Comparison of ENCODE assay signal across 23 mouse cellular contexts in the genomic region with DNA sequence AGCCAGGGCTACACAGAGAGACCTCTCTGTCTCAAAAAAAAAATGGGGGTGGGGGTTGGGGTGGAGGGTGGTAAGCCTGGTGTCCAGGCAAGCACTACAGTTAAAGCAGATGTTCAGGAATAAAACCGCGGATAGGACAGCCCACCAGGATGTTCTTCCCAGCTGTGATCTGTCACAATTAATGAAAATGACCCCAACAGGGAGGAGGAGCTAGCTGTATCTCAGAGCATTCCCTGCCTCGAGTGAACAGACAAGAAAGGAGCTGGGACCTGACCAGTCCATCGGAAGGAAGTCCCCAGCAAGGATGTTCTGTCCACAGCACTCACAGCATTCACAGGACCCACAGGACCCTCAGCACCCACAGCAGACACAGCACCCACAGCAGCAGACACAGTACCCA.
DNase-seq lines count a peak whose midpoint lies in the region; ATAC-seq and TF ChIP-seq lines count a peak whose summit lies in the region.
"Had no signal": no experiment of that assay in that cellular context is flagged by ENCODE, and none has a peak within 500 bp of the region (broad histone marks: within the 10 kb centered on the region; RNA-seq: fewer than 3 reads in every experiment).

No protein-coding gene starts in this region.

- 32% methylated on average over 4 of the region's 4 CpGs for WGBS in kidney, adult 2 months
- 22% methylated on average over 4 of the region's 4 CpGs for WGBS in kidney, postnatal 0 days
- WGBS in kidney, embryonic 15.5 days = 39% methylated on average over 4 of the region's 4 CpGs
- 35% methylated on average over 4 of the region's 4 CpGs for WGBS in lung, embryonic 14.5 days

- H3K27ac ChIP-seq in kidney, adult 2 months (ENCODE audit: insufficient read depth, low read depth, low read length) = no peak overlapping the region
- no peak overlapping the region for H3K27ac ChIP-seq in kidney, postnatal 0 days
- H3K27ac ChIP-seq in kidney, embryonic 15.5 days = no peak overlapping the region
- no peak overlapping the region for H3K27ac ChIP-seq in lung, embryonic 14.5 days (ENCODE audit: low read depth)
- H3K27ac ChIP-seq: forebrain, embryonic 10.5 days; forebrain, embryonic 13.5 days; heart, adult 2 months; heart, embryonic 10.5 days; heart, embryonic 13.5 days had no signal

- H3K27me3 ChIP-seq in kidney, adult 2 months (replicated peaks; ENCODE audit: control insufficient read depth, insufficient read depth, low read length) = no peaks in the 10 kb centered on the region
- H3K27me3 ChIP-seq in kidney, postnatal 0 days (ENCODE audit: insufficient read depth, low read length) = no peaks in the 10 kb centered on the region
- H3K27me3 ChIP-seq in kidney, embryonic 15.5 days = no peaks in the 10 kb centered on the region
- H3K27me3 ChIP-seq in lung, embryonic 14.5 days (ENCODE audit: insufficient read depth, low read length) = no peaks in the 10 kb centered on the region
- H3K27me3 ChIP-seq: forebrain, embryonic 13.5 days had no signal

- peaks cover 9% of the 10 kb centered on the region; the same call in 1 of the 2 replicates for H3K4me1 ChIP-seq in kidney, adult 2 months (ENCODE audit: control insufficient read depth, insufficient read depth, low read length)
- H3K4me1 ChIP-seq in kidney, postnatal 0 days (replicated peaks; ENCODE audit: insufficient read depth, low read length) = no peaks in the 10 kb centered on the region; the same call in 1 of the 2 replicates
- peaks cover 21% of the 10 kb centered on the region for H3K4me1 ChIP-seq in kidney, embryonic 15.5 days
- peaks cover 6% of the 10 kb centered on the region for H3K4me1 ChIP-seq in lung, embryonic 14.5 days (ENCODE audit: insufficient read depth)
- H3K4me1 ChIP-seq: forebrain, embryonic 10.5 days; forebrain, embryonic 13.5 days had no signal

- DNase-seq in kidney, adult 2 months = peak; percentile 33
- DNase-seq in kidney, adult 9 months = no peak
- DNase-seq in kidney, postnatal 0 days (ENCODE audit: low spot score) = peak; percentile 75
- peak; percentile 66 for DNase-seq in lung, embryonic 14.5 days
- DNase-seq in lung, postnatal 10 days = no peak
- peak; percentile 36 to 45 for DNase-seq in kidney, postnatal 4 days
- DNase-seq: adrenal gland, adult 8-10 months; adrenal gland, postnatal 36 days; cerebellum, adult 18-20 months; cerebellum, adult 9-10 months; cerebellum, postnatal 14 days; gastrocnemius, postnatal 10 days; gastrocnemius, postnatal 36 days; heart, adult 2 months; heart, postnatal 14 days; heart, postnatal 4 days had no signal

- no peak overlapping the region for H3K4me3 ChIP-seq in kidney, adult 2 months (ENCODE audit: insufficient read depth, low read depth, low read length)
- H3K4me3 ChIP-seq in kidney, postnatal 0 days (replicated peaks; ENCODE audit: low read depth, low read length) = no peak overlapping the region
- H3K4me3 ChIP-seq in kidney, embryonic 15.5 days (replicated peaks) = no peak overlapping the region
- no peak overlapping the region for H3K4me3 ChIP-seq in lung, embryonic 14.5 days (ENCODE audit: low read depth, low read length)
- H3K4me3 ChIP-seq: forebrain, embryonic 10.5 days; forebrain, embryonic 13.5 days; heart, adult 2 months; heart, embryonic 10.5 days; heart, embryonic 13.5 days had no signal

- TF ChIP-seq POLR2A in kidney, adult 2 months (IDR thresholded peaks at IDR 0.05; ENCODE audit: low read depth, low read length) = no peak

- H3K9ac ChIP-seq in kidney, postnatal 0 days (ENCODE audit: low read depth, low read length) = no peak overlapping the region
- H3K9ac ChIP-seq in kidney, embryonic 15.5 days = no peak overlapping the region
- H3K9ac ChIP-seq in lung, embryonic 14.5 days = no peak overlapping the region
- H3K9ac ChIP-seq: forebrain, embryonic 13.5 days; heart, embryonic 13.5 days had no signal

- no peak for TF ChIP-seq CTCF in kidney, adult 2 months (conservative IDR thresholded peaks at IDR 0.05; ENCODE audit: insufficient read depth, insufficient read length, low read depth, low read length)
- no peak for TF ChIP-seq CTCF in kidney, postnatal 0 days (IDR thresholded peaks at IDR 0.05; ENCODE audit: low read depth)
- TF ChIP-seq CTCF in lung, embryonic 14.5 days (IDR thresholded peaks at IDR 0.05; ENCODE audit: low read depth) = no peak

- no peak for ATAC-seq in kidney, postnatal 0 days (replicated peaks; ENCODE audit: low FRiP score, low read depth)
- no peak for ATAC-seq in kidney, embryonic 15.5 days (replicated peaks; ENCODE audit: low FRiP score)
- no peak for ATAC-seq in lung, embryonic 14.5 days (ENCODE audit: insufficient read depth)
- ATAC-seq: activated CD4-positive, CD25-positive, alpha-beta regulatory T cell, adult 4 months; forebrain, embryonic 13.5 days; forebrain, embryonic 16.5 days had no signal

- H3K9me3 ChIP-seq in kidney, postnatal 0 days (replicated peaks; ENCODE audit: low read length) = no peaks in the 10 kb centered on the region
- no peaks in the 10 kb centered on the region for H3K9me3 ChIP-seq in kidney, embryonic 15.5 days (replicated peaks)
- H3K9me3 ChIP-seq in lung, embryonic 14.5 days (ENCODE audit: low read depth, low read length) = no peaks in the 10 kb centered on the region
- H3K9me3 ChIP-seq: forebrain, embryonic 10.5 days; forebrain, embryonic 13.5 days; heart, embryonic 10.5 days; heart, embryonic 13.5 days had no signal

- no peak overlapping the region for H3K4me2 ChIP-seq in kidney, postnatal 0 days (ENCODE audit: low read length)
- H3K4me2 ChIP-seq in kidney, embryonic 15.5 days = no peak overlapping the region
- H3K4me2 ChIP-seq in lung, embryonic 14.5 days = no peak overlapping the region
- H3K4me2 ChIP-seq: forebrain, embryonic 13.5 days; heart, embryonic 13.5 days had no signal

- no peaks in the 10 kb centered on the region for H3K36me3 ChIP-seq in kidney, adult 2 months (ENCODE audit: control insufficient read depth, insufficient read depth, low read length)
- H3K36me3 ChIP-seq in kidney, postnatal 0 days (ENCODE audit: insufficient read depth, low read length) = no peaks in the 10 kb centered on the region
- H3K36me3 ChIP-seq in kidney, embryonic 15.5 days = no peaks in the 10 kb centered on the region
- no peaks in the 10 kb centered on the region for H3K36me3 ChIP-seq in lung, embryonic 14.5 days (ENCODE audit: insufficient read depth)
- H3K36me3 ChIP-seq: forebrain, embryonic 10.5 days; heart, embryonic 10.5 days; heart, embryonic 13.5 days had no signal

Comparison
In these comparisons a context has a peak if more than half of its experiments do, and no peak if none do; other contexts are left out.
1. DNase-seq: peak in kidney, adult 2 months (single experiment), kidney, postnatal 0 days (single experiment), lung, embryonic 14.5 days (single experiment) and kidney, postnatal 4 days (2 of 2); none in kidney, adult 9 months (single experiment) and lung, postnatal 10 days (single experiment).